Mouse (Mus musculus) hindbrain, embryonic 16.5 days (tissue): ENCODE data around the gene Serhl. TPM values are rescaled to one million over a fixed set of nuclear protein-coding genes. Genes with fewer than 3 reads are reported as not detected.
A peak's percentile ranks its signal among the peaks of the same experiment; 100 is the strongest.

Source experiments
- ATAC-seq: fragments of 200-750 bp; cut with Nextera tagmentation; 2 replicates; pipeline ENCODE4 v1.8.0; 2017; ENCODE audit warnings: moderate TSS enrichment, moderate library complexity
- H3K27ac ChIP-seq: fragments of 300-500 bp; sonication (generic); 2 replicates; pipeline ENCODE4 v1.5.1; 2014; ENCODE audit warnings: low read depth, mild to moderate bottlenecking, control low read depth, low read length, moderate library complexity
- H3K27me3 ChIP-seq: fragments of 300-500 bp; sonication (generic); replicated peaks from 2 replicates; pipeline ENCODE4 v1.6.1; 2014; ENCODE audit warnings: low read length; ENCODE audit not compliant: control insufficient read depth, insufficient read depth
- H3K36me3 ChIP-seq: fragments of 300-500 bp; sonication (generic); 2 replicates; pipeline ENCODE4 v1.6.1; 2014; ENCODE audit warnings: mild to moderate bottlenecking, low read length, moderate library complexity, mixed read lengths; ENCODE audit not compliant: control insufficient read depth, insufficient read depth
- H3K4me1 ChIP-seq: fragments of 300-500 bp; sonication (generic); 2 replicates; pipeline ENCODE4 v1.6.1; 2014; ENCODE audit warnings: low read depth, low read length; ENCODE audit not compliant: control insufficient read depth, insufficient read depth
- H3K4me2 ChIP-seq: fragments of 300-500 bp; sonication (generic); 2 replicates; pipeline ENCODE4 v1.6.1; 2014; ENCODE audit warnings: mild to moderate bottlenecking, low read length, control low read depth, moderate library complexity
- H3K4me3 ChIP-seq: fragments of 300-500 bp; sonication (generic); 2 replicates; pipeline ENCODE4 v1.5.1; 2014; ENCODE audit warnings: mild to moderate bottlenecking, low read length, control low read depth, moderate library complexity
- H3K9ac ChIP-seq: fragments of 300-500 bp; sonication (generic); 2 replicates; pipeline ENCODE4 v1.6.1; 2014; ENCODE audit warnings: low read depth, mild to moderate bottlenecking, control low read depth, low read length, moderate library complexity
- H3K9me3 ChIP-seq: fragments of 300-500 bp; sonication (generic); 2 replicates; pipeline ENCODE4 v1.6.1; 2014; ENCODE audit warnings: mild to moderate bottlenecking, low read length, moderate library complexity; ENCODE audit not compliant: control insufficient read depth
- WGBS: fragments of 180-500 bp; shearing (Covaris S2); extraction: QIAGEN DNeasy Blood & Tissue Kit; methylation state at CpG from one replicate; pipeline ENCODE4 v1.1.7; 2014; 5-methylcytosine and 5-hydroxymethylcytosine counted together
- polyA plus RNA-seq: library from polyadenylated mRNA; unstranded; fragments of >200 nt; fragmentation: Nextera tagmentation; extraction: Ambion mirVana; gene quantifications from 2 replicates; pipeline ENCODE4 v1.2.1, GENCODE M21; 2015

The Serhl gene
- polyA plus RNA-seq, 1 experiment from 2014 or later = 34.2 TPM

GRCm38 (mm10) chr15:83150073-83150442 is 60.8 kb downstream of the Serhl start:
- Histone ChIP-seq H3K4me2 (peak overlapping the region; percentile 60), H3K27me3 (no peaks in the 10 kb centered on the region), H3K9ac (peak overlapping the region; percentile 98), H3K4me1 (peaks cover 8% of the 10 kb centered on the region), H3K27ac (peak overlapping the region; percentile 90), H3K4me3 (peak overlapping the region; percentile 90), H3K9me3 (no peaks in the 10 kb centered on the region), H3K36me3 (peaks cover 13% of the 10 kb centered on the region)
- 37% methylated on average over 3 of the region's 3 CpGs for WGBS
- ATAC-seq = no peak

GRCm38 (mm10) chr15:83150694-83151093 is 61.4 kb downstream of the Serhl start:
- H3K36me3 ChIP-seq = peaks cover 10% of the 10 kb centered on the region
- H3K27ac ChIP-seq = no peak overlapping the region
- H3K9ac ChIP-seq = no peak overlapping the region
- no peak overlapping the region for H3K4me3 ChIP-seq
- H3K9me3 ChIP-seq = no peaks in the 10 kb centered on the region
- H3K4me1 ChIP-seq = peaks cover 8% of the 10 kb centered on the region
- ATAC-seq = no peak
- no peaks in the 10 kb centered on the region for H3K27me3 ChIP-seq
- 87% methylated on average over 4 of the region's 4 CpGs for WGBS
- H3K4me2 ChIP-seq = no peak overlapping the region

- H3K4me1 ChIP-seq = no peaks in the 10 kb centered on the region
- no peak for ATAC-seq
- WGBS = 91% methylated on average over 7 of the region's 7 CpGs
- no peaks in the 10 kb centered on the region for H3K27me3 ChIP-seq
- peaks cover 19% of the 10 kb centered on the region for H3K36me3 ChIP-seq
- peaks cover 3% of the 10 kb centered on the region for H3K9me3 ChIP-seq
- no peak overlapping the region for H3K4me2 ChIP-seq
- no peak overlapping the region for H3K4me3 ChIP-seq
- no peak overlapping the region for H3K9ac ChIP-seq
- no peak overlapping the region for H3K27ac ChIP-seq
These were observed 65.0 kb downstream of the Serhl start for GRCm38 (mm10) chr15:83154309-83154708.

- WGBS = 92% methylated on average over 6 of the region's 6 CpGs
- Histone ChIP-seq H3K36me3 (peaks cover 23% of the 10 kb centered on the region), H3K4me2 (no peak overlapping the region), H3K27me3 (no peaks in the 10 kb centered on the region), H3K27ac (no peak overlapping the region), H3K4me1 (no peaks in the 10 kb centered on the region), H3K4me3 (no peak overlapping the region), H3K9me3 (peaks cover 3% of the 10 kb centered on the region), H3K9ac (no peak overlapping the region)
- no peak for ATAC-seq
These were observed 66.5 kb downstream of the Serhl start for GRCm38 (mm10) chr15:83155672-83156419.

- H3K9ac ChIP-seq = no peak overlapping the region
- H3K27me3 ChIP-seq = no peaks in the 10 kb centered on the region
- H3K4me2 ChIP-seq = no peak overlapping the region
- 76% methylated on average over 11 of the region's 11 CpGs for WGBS
- peaks cover 3% of the 10 kb centered on the region for H3K9me3 ChIP-seq
- no peaks in the 10 kb centered on the region for H3K4me1 ChIP-seq
- peaks cover 23% of the 10 kb centered on the region for H3K36me3 ChIP-seq
- no peak overlapping the region for H3K27ac ChIP-seq
- no peak for ATAC-seq
- no peak overlapping the region for H3K4me3 ChIP-seq
These were observed 67.8 kb downstream of the Serhl start for GRCm38 (mm10) chr15:83156929-83157666.

GRCm38 (mm10) chr15:83157667-83158064 is 68.4 kb downstream of the Serhl start:
- H3K4me2 ChIP-seq = no peak overlapping the region
- no peak overlapping the region for H3K4me3 ChIP-seq
- no peaks in the 10 kb centered on the region for H3K27me3 ChIP-seq
- H3K27ac ChIP-seq = no peak overlapping the region
- WGBS = 94% methylated on average over 6 of the region's 6 CpGs
- H3K4me1 ChIP-seq = no peaks in the 10 kb centered on the region
- no peak overlapping the region for H3K9ac ChIP-seq
- peaks cover 3% of the 10 kb centered on the region for H3K9me3 ChIP-seq
- ATAC-seq = no peak
- peaks cover 23% of the 10 kb centered on the region for H3K36me3 ChIP-seq

- no peak for ATAC-seq
- peaks cover 23% of the 10 kb centered on the region for H3K36me3 ChIP-seq
These were observed 69.4 kb downstream of the Serhl start for GRCm38 (mm10) chr15:83158587-83159160.

GRCm38 (mm10) chr15:83159823-83160222 is 70.5 kb downstream of the Serhl start:
- H3K4me3 ChIP-seq = no peak overlapping the region
- H3K9ac ChIP-seq = no peak overlapping the region
- WGBS = 93% methylated on average over 9 of the region's 9 CpGs
- H3K36me3 ChIP-seq = peaks cover 21% of the 10 kb centered on the region
- H3K9me3 ChIP-seq = peaks cover 3% of the 10 kb centered on the region
- ATAC-seq = no peak
- H3K27me3 ChIP-seq = no peaks in the 10 kb centered on the region
- no peak overlapping the region for H3K27ac ChIP-seq
- H3K4me1 ChIP-seq = no peaks in the 10 kb centered on the region
- H3K4me2 ChIP-seq = no peak overlapping the region

More at GRCm38 (mm10) chr15:83158587-83159160, 69.4 kb downstream of the Serhl start:
- Histone ChIP-seq H3K4me2 (no peak overlapping the region), H3K4me3 (no peak overlapping the region), H3K9ac (no peak overlapping the region), H3K27ac (no peak overlapping the region), H3K27me3 (no peaks in the 10 kb centered on the region), H3K4me1 (no peaks in the 10 kb centered on the region), H3K9me3 (peaks cover 3% of the 10 kb centered on the region)
- 93% methylated on average over 7 of the region's 7 CpGs for WGBS

- H3K4me3 ChIP-seq = no peak overlapping the region
- 86% methylated on average over 4 of the region's 4 CpGs for WGBS
- no peak overlapping the region for H3K4me2 ChIP-seq
- H3K4me1 ChIP-seq = no peaks in the 10 kb centered on the region
- no peaks in the 10 kb centered on the region for H3K27me3 ChIP-seq
- H3K9ac ChIP-seq = no peak overlapping the region
- peaks cover 21% of the 10 kb centered on the region for H3K36me3 ChIP-seq
- H3K9me3 ChIP-seq = peaks cover 3% of the 10 kb centered on the region
- no peak overlapping the region for H3K27ac ChIP-seq
- ATAC-seq = no peak
These were observed 71.3 kb downstream of the Serhl start for GRCm38 (mm10) chr15:83160561-83160960.
